Comparison of ENCODE assay signal across 18 mouse cellular contexts in the genomic region with DNA sequence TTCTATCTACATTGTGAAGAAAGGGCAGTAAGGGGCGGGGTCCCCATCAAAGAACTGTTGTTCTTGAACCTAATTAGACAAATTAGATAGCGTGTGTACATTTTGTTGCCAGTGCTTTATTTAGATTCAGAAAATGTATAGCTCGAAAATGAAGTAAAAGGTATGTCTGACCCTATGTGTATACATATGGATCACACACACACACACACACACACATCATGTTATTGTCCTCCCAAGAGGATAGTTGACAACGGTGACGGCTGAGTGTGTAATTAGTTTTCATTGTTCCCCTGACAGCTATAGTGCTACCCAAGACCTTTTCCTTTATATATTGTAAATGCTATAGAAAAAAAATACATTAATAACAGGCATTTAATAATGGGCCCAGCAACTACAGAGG. TPM values are rescaled to one million over a fixed set of nuclear protein-coding genes. Genes with fewer than 3 reads are reported as not detected.
DNase-seq lines count a peak whose midpoint lies in the region; ATAC-seq and TF ChIP-seq lines count a peak whose summit lies in the region.
"Had no signal": no experiment of that assay in that cellular context is flagged by ENCODE, and none has a peak within 500 bp of the region (broad histone marks: within the 10 kb centered on the region; RNA-seq: fewer than 3 reads in every experiment).

No protein-coding gene starts in this region.

- H3K9me3 ChIP-seq in forebrain, embryonic 12.5 days = no peaks in the 10 kb centered on the region
- H3K9me3 ChIP-seq in forebrain, embryonic 10.5 days = no peaks in the 10 kb centered on the region
- no peaks in the 10 kb centered on the region for H3K9me3 ChIP-seq in midbrain, embryonic 11.5 days (ENCODE audit: control insufficient read depth, low read length)
- H3K9me3 ChIP-seq in midbrain, postnatal 0 days (ENCODE audit: low read length) = no peaks in the 10 kb centered on the region
- no peaks in the 10 kb centered on the region for H3K9me3 ChIP-seq in midbrain, embryonic 14.5 days (ENCODE audit: control insufficient read depth, low read length)
- H3K9me3 ChIP-seq: embryonic facial prominence, embryonic 12.5 days; heart, embryonic 12.5 days; hindbrain, embryonic 13.5 days had no signal

- peaks cover 37% of the 10 kb centered on the region for H3K27me3 ChIP-seq in forebrain, embryonic 12.5 days
- peaks cover 73% of the 10 kb centered on the region for H3K27me3 ChIP-seq in forebrain, embryonic 10.5 days (ENCODE audit: poor library complexity, severe bottlenecking)
- H3K27me3 ChIP-seq in midbrain, embryonic 11.5 days (ENCODE audit: control insufficient read depth, insufficient read depth, low read length) = peaks cover 6% of the 10 kb centered on the region; the same call in 1 of the 2 replicates
- H3K27me3 ChIP-seq in midbrain, postnatal 0 days (ENCODE audit: insufficient read depth, low read length) = no peaks in the 10 kb centered on the region
- no peaks in the 10 kb centered on the region for H3K27me3 ChIP-seq in midbrain, embryonic 14.5 days (ENCODE audit: control insufficient read depth, insufficient read depth, low read length)
- H3K27me3 ChIP-seq: embryonic facial prominence, embryonic 12.5 days; heart, embryonic 12.5 days had no signal

- no peak overlapping the region for H3K4me2 ChIP-seq in forebrain, embryonic 12.5 days
- no peak overlapping the region for H3K4me2 ChIP-seq in midbrain, embryonic 11.5 days
- no peak overlapping the region for H3K4me2 ChIP-seq in midbrain, postnatal 0 days (ENCODE audit: low read depth, low read length, poor library complexity, severe bottlenecking)
- peak overlapping the region; percentile 98 for H3K4me2 ChIP-seq in midbrain, embryonic 14.5 days (ENCODE audit: low read length)
- H3K4me2 ChIP-seq: embryonic facial prominence, embryonic 12.5 days; heart, embryonic 12.5 days; hindbrain, embryonic 13.5 days had no signal

- no peak for TF ChIP-seq CTCF in midbrain, postnatal 0 days (IDR thresholded peaks at IDR 0.05)

- no peak for DNase-seq in forebrain, embryonic 10.5 days (ENCODE audit: extremely low spot score, low spot score)
- DNase-seq in midbrain, embryonic 11.5 days (ENCODE audit: low spot score, missing footprints) = no peak
- no peak for DNase-seq in midbrain, postnatal 0 days (ENCODE audit: low spot score)
- DNase-seq in midbrain, embryonic 14.5 days = no peak
- DNase-seq in retina, postnatal 1 day = peak; percentile 76
- DNase-seq in thymus, postnatal 14 days = no peak
- DNase-seq: adrenal gland, postnatal 10 days; cerebellum, adult 11-12 months; cerebellum, adult 9-10 months; cerebellum, postnatal 25 days; gastrocnemius, adult 2 months; gastrocnemius, postnatal 25 days had no signal

- H3K36me3 ChIP-seq in forebrain, embryonic 12.5 days (replicated peaks) = no peaks in the 10 kb centered on the region
- 0 out of 2 replicates have a peak, but pooled peaks cover 6% of the 10 kb centered on the region for H3K36me3 ChIP-seq in forebrain, embryonic 10.5 days (replicated peaks)
- no peaks in the 10 kb centered on the region for H3K36me3 ChIP-seq in midbrain, embryonic 11.5 days (ENCODE audit: control insufficient read depth, insufficient read depth, low read length)
- no peaks in the 10 kb centered on the region for H3K36me3 ChIP-seq in midbrain, postnatal 0 days (ENCODE audit: insufficient read depth, low read length)
- no peaks in the 10 kb centered on the region for H3K36me3 ChIP-seq in midbrain, embryonic 14.5 days (ENCODE audit: control insufficient read depth, insufficient read depth, low read length)
- H3K36me3 ChIP-seq: embryonic facial prominence, embryonic 12.5 days; heart, embryonic 12.5 days; hindbrain, embryonic 13.5 days had no signal

- H3K4me1 ChIP-seq in forebrain, embryonic 12.5 days = peaks cover 32% of the 10 kb centered on the region
- peaks cover 56% of the 10 kb centered on the region for H3K4me1 ChIP-seq in forebrain, embryonic 10.5 days
- peaks cover 29% of the 10 kb centered on the region for H3K4me1 ChIP-seq in midbrain, embryonic 11.5 days (ENCODE audit: control insufficient read depth, insufficient read depth, low read length)
- no peaks in the 10 kb centered on the region for H3K4me1 ChIP-seq in midbrain, postnatal 0 days (ENCODE audit: insufficient read depth, low read length)
- H3K4me1 ChIP-seq in midbrain, embryonic 14.5 days (ENCODE audit: control insufficient read depth, insufficient read depth, low read length) = peaks cover 33% of the 10 kb centered on the region

- no peak overlapping the region for H3K4me3 ChIP-seq in forebrain, embryonic 12.5 days (replicated peaks)
- H3K4me3 ChIP-seq in forebrain, embryonic 10.5 days = no peak overlapping the region
- no peak overlapping the region for H3K4me3 ChIP-seq in midbrain, embryonic 11.5 days (ENCODE audit: low read depth, low read length)
- H3K4me3 ChIP-seq in midbrain, postnatal 0 days (ENCODE audit: low read depth, low read length) = no peak overlapping the region
- no peak overlapping the region for H3K4me3 ChIP-seq in midbrain, embryonic 14.5 days (replicated peaks; ENCODE audit: low read depth, low read length)
- H3K4me3 ChIP-seq: embryonic facial prominence, embryonic 12.5 days; gastrocnemius, adult 2 months; heart, embryonic 12.5 days; hindbrain, embryonic 13.5 days had no signal

- H3K27ac ChIP-seq in forebrain, embryonic 12.5 days = no peak overlapping the region
- no peak overlapping the region for H3K27ac ChIP-seq in forebrain, embryonic 10.5 days
- H3K27ac ChIP-seq in midbrain, embryonic 11.5 days (ENCODE audit: low read depth, low read length) = no peak overlapping the region
- H3K27ac ChIP-seq in midbrain, postnatal 0 days (ENCODE audit: low read depth, low read length) = no peak overlapping the region
- no peak overlapping the region for H3K27ac ChIP-seq in midbrain, embryonic 14.5 days (replicated peaks; ENCODE audit: low read depth, low read length)
- H3K27ac ChIP-seq: embryonic facial prominence, embryonic 12.5 days; gastrocnemius, adult 2 months; hindbrain, embryonic 13.5 days had no signal

- WGBS in forebrain, embryonic 12.5 days = 27% methylated on average over 5 of the region's 5 CpGs
- WGBS in forebrain, embryonic 10.5 days = 46% methylated on average over 5 of the region's 5 CpGs
- 52% methylated on average over 5 of the region's 5 CpGs for WGBS in midbrain, embryonic 11.5 days
- 52% methylated on average over 5 of the region's 5 CpGs for WGBS in midbrain, postnatal 0 days
- WGBS in midbrain, embryonic 14.5 days = 29% methylated on average over 5 of the region's 5 CpGs

- no peak overlapping the region for H3K9ac ChIP-seq in forebrain, embryonic 12.5 days
- H3K9ac ChIP-seq in midbrain, embryonic 11.5 days (ENCODE audit: low read length) = no peak overlapping the region
- H3K9ac ChIP-seq in midbrain, postnatal 0 days (replicated peaks; ENCODE audit: low read length, poor library complexity, severe bottlenecking) = no peak overlapping the region
- no peak overlapping the region for H3K9ac ChIP-seq in midbrain, embryonic 14.5 days (replicated peaks; ENCODE audit: low read length)
- H3K9ac ChIP-seq: embryonic facial prominence, embryonic 12.5 days; heart, embryonic 12.5 days; hindbrain, embryonic 13.5 days had no signal

- peak; percentile 59; the same call in 1 of the 2 replicates for ATAC-seq in forebrain, embryonic 12.5 days (ENCODE audit: low FRiP score)
- ATAC-seq in midbrain, embryonic 11.5 days (ENCODE audit: low FRiP score) = peak; percentile 57; the same call in 1 of the 2 replicates
- ATAC-seq in midbrain, postnatal 0 days (ENCODE audit: low FRiP score) = no peak
- 0 out of 2 replicates have a peak, but pooled peaks have one; percentile 48 for ATAC-seq in midbrain, embryonic 14.5 days (ENCODE audit: low FRiP score, low TSS enrichment)

RNA-seq across cellular contexts. Expression of a gene that starts 10.7 kb away (rescaled TPM):
- 45.7 and 47.7 TPM in 2 replicates for polyA plus RNA-seq in forebrain, embryonic 12.5 days (2016; fragmentation: Nextera tagmentation; extraction: Ambion mirVana)
- 44.9 and 52.8 TPM in 2 replicates for polyA plus RNA-seq in forebrain, embryonic 10.5 days (2016; fragmentation: Nextera tagmentation; extraction: Ambion mirVana)
- 72.5 and 80.5 TPM in 2 replicates for polyA plus RNA-seq in midbrain, embryonic 11.5 days (2014; fragmentation: Nextera tagmentation; extraction: Ambion mirVana)
- 11.1 and 18.3 TPM in 2 replicates for total RNA-seq in midbrain, postnatal 0 days (2014; rRNA removed)
- 48.1 and 59.5 TPM in 2 replicates for polyA plus RNA-seq in midbrain, postnatal 0 days (2015; fragmentation: Nextera tagmentation; extraction: Ambion mirVana)
- polyA plus RNA-seq in midbrain, embryonic 14.5 days (2014; fragmentation: Nextera tagmentation; extraction: Ambion mirVana) = 53.0 and 90.8 TPM in 2 replicates
- total RNA-seq: granulocyte monocyte progenitor cell, adult 5-6 weeks; MEL had no signal
